Mouse (Mus musculus) limb, embryonic 10.5 days (tissue): ENCODE data around the gene Tppp. TPM values are rescaled to one million over a fixed set of nuclear protein-coding genes. Genes with fewer than 3 reads are reported as not detected.
A peak's percentile ranks its signal among the peaks of the same experiment; 100 is the strongest.

Experiments
- DNase-seq: peaks from one replicate; pipeline ENCODE4 v3.0.0-alpha.2; 2017; ENCODE audit warnings: low spot score
- H3K27ac ChIP-seq: fragments of 300-500 bp; sonication (generic); 2 replicates; pipeline ENCODE4 v1.5.1; 2016; ENCODE audit warnings: mild to moderate bottlenecking
- H3K27me3 ChIP-seq: fragments of 300-500 bp; sonication (generic); 2 replicates; pipeline ENCODE4 v1.6.1; 2016; ENCODE audit warnings: low read depth, mild to moderate bottlenecking; ENCODE audit not compliant: poor library complexity, severe bottlenecking
- H3K36me3 ChIP-seq: fragments of 300-500 bp; sonication (generic); 2 replicates; pipeline ENCODE4 v1.6.1; 2016; ENCODE audit warnings: mild to moderate bottlenecking, moderate library complexity
- H3K4me1 ChIP-seq: fragments of 300-500 bp; sonication (generic); 2 replicates; pipeline ENCODE4 v1.6.1; 2016
- H3K4me3 ChIP-seq: fragments of 300-500 bp; sonication (generic); 2 replicates; pipeline ENCODE4 v1.5.1; 2016; ENCODE audit warnings: mild to moderate bottlenecking, moderate library complexity
- H3K9me3 ChIP-seq: fragments of 300-500 bp; sonication (generic); replicated peaks from 2 replicates; pipeline ENCODE4 v1.6.1; 2016; ENCODE audit warnings: mild to moderate bottlenecking
- WGBS: fragments of 180-500 bp; shearing (Covaris S2); methylation state at CpG from one replicate; pipeline ENCODE4 v1.1.7; 2016; 5-methylcytosine and 5-hydroxymethylcytosine counted together
- polyA plus RNA-seq: library from polyadenylated mRNA; unstranded; fragments of >200 nt; fragmentation: Nextera tagmentation; extraction: Ambion mirVana; gene quantifications from 2 replicates; pipeline ENCODE4 v1.2.1, GENCODE M21; 2016

The Tppp gene
- 0.20 and 0.25 TPM in 2 replicates for polyA plus RNA-seq

- Histone ChIP-seq H3K27me3 (peaks cover 65% of the 10 kb centered on the region), H3K27ac (peak within 1 kb of the TSS; percentile 7)
- peak; percentile 85 for DNase-seq
Measured at GRCm38 (mm10) chr13:74008948-74009718, at the start of gene Tppp. Tppp (plus strand) TSS chr13:74009407.

GRCm38 (mm10) chr13:73960117-73960652, 49.0 kb upstream of the Tppp start:
- Histone ChIP-seq H3K27me3 (no peaks in the 10 kb centered on the region), H3K4me3 (no peak overlapping the region), H3K4me1 (no peaks in the 10 kb centered on the region), H3K36me3 (peaks cover 69% of the 10 kb centered on the region), H3K9me3 (no peaks in the 10 kb centered on the region), H3K27ac (no peak overlapping the region)
- 94% methylated on average over 10 of the region's 10 CpGs for WGBS
- no peak for DNase-seq

More at GRCm38 (mm10) chr13:74008948-74009718, at the start of gene Tppp:
- Histone ChIP-seq H3K36me3 (no peaks in the 10 kb centered on the region), H3K9me3 (no peaks in the 10 kb centered on the region), H3K4me1 (peaks cover 24% of the 10 kb centered on the region), H3K4me3 (peak within 1 kb of the TSS; percentile 64)
- under 1% methylated on average over 56 of the region's 56 CpGs for WGBS

DNA sequence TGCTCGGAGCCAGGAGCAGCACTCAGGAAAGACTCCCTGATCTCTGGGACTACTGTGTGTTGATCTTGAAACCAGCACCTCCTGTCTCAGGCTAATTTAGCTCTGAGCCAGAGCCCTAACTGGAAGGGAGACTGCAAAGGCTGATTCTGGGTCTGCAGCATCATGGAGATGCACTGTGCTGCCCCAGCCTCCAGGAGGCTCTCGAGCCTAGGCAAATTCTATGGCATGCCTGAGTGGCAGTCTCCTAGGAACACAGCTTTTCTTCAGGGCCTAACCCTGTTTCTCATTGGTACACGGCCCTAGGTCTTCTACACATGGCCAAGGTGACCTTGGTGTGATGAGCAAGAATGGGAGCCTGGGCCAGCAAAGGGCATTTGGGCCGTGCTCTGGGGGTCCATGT, 48.0 kb upstream of the Tppp start:
- Histone ChIP-seq H3K27me3 (no peaks in the 10 kb centered on the region), H3K36me3 (peaks cover 59% of the 10 kb centered on the region), H3K4me1 (no peaks in the 10 kb centered on the region), H3K9me3 (no peaks in the 10 kb centered on the region), H3K27ac (no peak overlapping the region), H3K4me3 (no peak overlapping the region)
- 81% methylated on average over 4 of the region's 4 CpGs for WGBS
- DNase-seq, result no peak

DNA sequence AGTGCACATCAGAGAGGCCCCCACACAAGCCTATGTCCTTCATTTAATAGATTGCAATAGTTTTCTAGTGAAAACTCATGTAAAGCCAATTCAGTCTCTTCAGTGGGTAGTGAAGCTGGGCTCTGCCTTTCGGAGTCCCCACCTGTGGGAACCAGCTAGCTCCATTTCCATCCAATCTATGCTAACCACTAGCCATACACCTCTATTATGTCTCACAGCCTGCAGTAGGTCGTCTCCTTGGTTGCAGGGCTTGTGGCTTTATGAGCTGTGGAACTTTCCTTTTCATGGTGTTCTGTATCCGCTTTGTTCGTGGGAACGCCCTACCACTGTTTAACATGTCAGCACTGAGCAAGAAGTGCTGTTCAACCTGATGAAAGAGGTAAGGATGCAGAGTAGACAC, 45.7 kb upstream of the Tppp start, which contains the start of gene Zdhhc11:
Gene Zdhhc11 (plus strand): TSS at position 301 of the 400 bp plus-strand sequence.
- Histone ChIP-seq H3K27me3 (no peaks in the 10 kb centered on the region), H3K27ac (no peak within 1 kb of the TSS), H3K4me3 (no peak within 1 kb of the TSS), H3K4me1 (no peaks in the 10 kb centered on the region), H3K9me3 (no peaks in the 10 kb centered on the region), H3K36me3 (peaks cover 37% of the 10 kb centered on the region)
- WGBS, result 91% methylated on average over 5 of the region's 5 CpGs
- no peak for DNase-seq

- 43% methylated on average over 12 of the region's 12 CpGs for WGBS
- no peaks in the 10 kb centered on the region for H3K36me3 ChIP-seq
- H3K27ac ChIP-seq, result no peak overlapping the region
- H3K27me3 ChIP-seq, result no peaks in the 10 kb centered on the region
- no peaks in the 10 kb centered on the region for H3K9me3 ChIP-seq
- peak; percentile 58 for DNase-seq
- no peaks in the 10 kb centered on the region for H3K4me1 ChIP-seq
- H3K4me3 ChIP-seq, result no peak overlapping the region
Measured at GRCm38 (mm10) chr13:73970545-73971448, 38.4 kb upstream of the Tppp start.

DNA sequence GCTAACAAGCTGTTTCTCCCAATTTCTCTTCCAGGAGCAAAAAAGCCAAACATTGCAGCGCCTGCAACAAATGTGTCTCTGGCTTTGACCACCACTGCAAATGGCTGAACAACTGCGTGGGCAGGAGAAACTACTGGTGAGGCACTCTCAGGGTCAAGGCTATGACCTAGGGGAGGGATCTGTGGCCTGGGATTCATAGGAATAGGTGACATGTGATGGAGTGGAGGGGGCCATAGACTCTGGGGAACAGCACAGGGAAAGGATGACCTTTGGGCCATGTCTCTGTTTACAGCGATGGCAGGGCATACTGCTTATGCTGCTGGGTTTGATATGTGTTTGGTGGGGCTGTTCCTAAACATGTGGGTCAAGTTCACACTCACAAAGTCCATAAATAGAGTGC, 34.7 kb upstream of the Tppp start:
- Histone ChIP-seq H3K4me1 (no peaks in the 10 kb centered on the region), H3K4me3 (no peak overlapping the region), H3K36me3 (no peaks in the 10 kb centered on the region), H3K9me3 (no peaks in the 10 kb centered on the region), H3K27ac (no peak overlapping the region), H3K27me3 (no peaks in the 10 kb centered on the region)
- DNase-seq, result no peak
- whole genome bisulfite sequencing, result 92% methylated on average over 3 of the region's 3 CpGs

DNA sequence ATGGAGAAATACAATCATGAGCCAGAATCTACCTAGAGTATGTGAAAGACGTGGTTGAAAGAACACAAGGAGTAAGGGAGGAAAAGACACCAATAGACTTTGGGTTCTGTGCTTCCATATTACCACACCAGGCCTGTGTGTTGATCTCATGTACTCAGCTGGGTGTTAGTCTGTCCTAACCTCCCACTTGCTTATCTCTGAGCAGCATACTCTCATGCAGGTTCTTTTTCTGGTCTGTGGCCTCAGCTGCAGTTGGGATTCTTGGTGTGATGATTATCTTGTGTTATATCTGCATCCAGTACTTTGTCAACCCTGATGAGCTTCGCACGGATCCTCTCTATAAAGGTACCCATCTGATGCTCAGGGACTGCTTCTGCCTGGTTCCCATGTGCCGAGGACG, 32.3 kb upstream of the Tppp start:
- Histone ChIP-seq H3K4me3 (no peak overlapping the region), H3K27ac (no peak overlapping the region), H3K36me3 (no peaks in the 10 kb centered on the region), H3K4me1 (no peaks in the 10 kb centered on the region), H3K27me3 (no peaks in the 10 kb centered on the region), H3K9me3 (no peaks in the 10 kb centered on the region)
- DNase-seq, result no peak
- WGBS, result 88% methylated on average over 5 of the region's 5 CpGs

DNA sequence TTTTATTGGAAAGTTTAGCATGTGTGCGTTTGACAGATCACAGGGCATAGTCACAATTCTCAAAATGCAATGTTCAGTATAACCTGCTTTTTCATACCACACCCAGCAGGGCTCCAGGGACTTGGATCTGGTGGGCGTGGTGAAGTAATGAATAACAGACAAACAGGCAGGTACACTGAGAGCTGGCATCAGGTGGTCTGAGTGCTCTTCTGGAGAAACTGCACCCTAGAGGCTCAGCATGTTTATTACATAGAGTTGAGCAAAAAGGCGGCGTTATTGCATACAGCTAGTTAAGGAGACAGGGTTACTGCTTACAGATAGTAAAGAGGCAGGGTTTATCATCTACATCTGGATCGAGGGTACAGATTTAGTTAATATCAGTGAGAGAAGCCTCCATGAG, 18.9 kb upstream of the Tppp start:
- Histone ChIP-seq H3K4me1 (no peaks in the 10 kb centered on the region), H3K4me3 (no peak overlapping the region), H3K27ac (no peak overlapping the region), H3K36me3 (no peaks in the 10 kb centered on the region), H3K27me3 (no peaks in the 10 kb centered on the region), H3K9me3 (no peaks in the 10 kb centered on the region)
- DNase-seq, result no peak
- 84% methylated on average over 5 of the region's 5 CpGs for WGBS

DNA sequence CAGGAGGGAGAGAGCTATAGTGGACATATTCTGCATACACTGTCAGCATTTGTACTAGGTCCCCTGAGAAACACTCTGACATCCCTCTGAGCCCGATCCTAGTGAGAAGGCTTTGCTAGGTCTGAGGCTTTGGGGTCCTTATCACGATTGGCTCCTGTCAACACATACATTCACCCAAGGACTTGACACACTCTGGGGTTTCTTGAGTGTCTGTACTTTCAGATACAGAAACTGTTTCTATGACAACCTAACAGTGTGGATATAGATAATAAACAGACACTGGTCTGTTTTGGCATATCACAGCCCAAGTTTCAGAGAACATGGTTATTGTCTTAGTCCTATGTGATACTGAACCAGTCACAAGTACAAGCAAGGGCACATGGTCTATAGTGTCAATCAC, 18.4 kb upstream of the Tppp start:
- WGBS, result 84% methylated on average over 2 of the region's 2 CpGs

GRCm38 (mm10) chr13:73991267-73991666, 17.9 kb upstream of the Tppp start:
- Histone ChIP-seq H3K9me3 (no peaks in the 10 kb centered on the region), H3K4me1 (no peaks in the 10 kb centered on the region), H3K36me3 (no peaks in the 10 kb centered on the region), H3K4me3 (no peak overlapping the region), H3K27ac (no peak overlapping the region), H3K27me3 (no peaks in the 10 kb centered on the region)
- no peak for DNase-seq
- 83% methylated on average over 5 of the region's 5 CpGs for WGBS

More for the DNA sequence above, 18.4 kb upstream of the Tppp start:
- DNase-seq, result no peak
- H3K27me3 ChIP-seq, result no peaks in the 10 kb centered on the region
- H3K36me3 ChIP-seq, result no peaks in the 10 kb centered on the region
- H3K9me3 ChIP-seq, result no peaks in the 10 kb centered on the region
- no peaks in the 10 kb centered on the region for H3K4me1 ChIP-seq
- H3K4me3 ChIP-seq, result no peak overlapping the region
- no peak overlapping the region for H3K27ac ChIP-seq

DNA sequence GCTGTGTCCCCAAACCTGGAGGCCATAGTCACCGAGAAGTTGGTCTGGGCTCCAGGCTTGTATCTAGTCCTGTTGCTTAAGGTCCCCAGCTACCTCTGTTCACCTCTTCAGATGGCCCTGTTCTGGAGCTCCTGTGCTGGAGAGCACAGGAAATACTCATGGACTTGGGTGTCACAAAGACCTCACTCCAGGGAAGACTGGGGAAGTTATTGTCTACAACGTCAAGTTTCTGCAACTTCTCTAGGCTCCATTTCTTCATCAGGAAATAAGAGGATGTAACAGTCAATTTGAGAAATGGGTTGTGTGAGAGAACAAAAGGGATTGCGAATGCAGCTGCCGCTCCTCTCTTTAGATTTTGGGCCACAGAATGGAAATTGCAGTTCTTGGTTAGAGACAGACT, 12.8 kb upstream of the Tppp start:
- H3K4me3 ChIP-seq, result no peak overlapping the region
- WGBS, result 87% methylated on average over 4 of the region's 4 CpGs
- DNase-seq, result no peak
- 0 out of 2 replicates have a peak, but pooled peaks cover 3% of the 10 kb centered on the region for H3K27me3 ChIP-seq
- H3K4me1 ChIP-seq, result no peaks in the 10 kb centered on the region
- no peaks in the 10 kb centered on the region for H3K36me3 ChIP-seq
- no peak overlapping the region for H3K27ac ChIP-seq
- no peaks in the 10 kb centered on the region for H3K9me3 ChIP-seq

GRCm38 (mm10) chr13:74000519-74000918, 8.7 kb upstream of the Tppp start:
- Histone ChIP-seq H3K27ac (no peak overlapping the region), H3K4me1 (no peaks in the 10 kb centered on the region), H3K4me3 (no peak overlapping the region), H3K36me3 (no peaks in the 10 kb centered on the region), H3K9me3 (no peaks in the 10 kb centered on the region), H3K27me3 (0 out of 2 replicates have a peak, but pooled peaks cover 3% of the 10 kb centered on the region)
- no peak for DNase-seq

DNA sequence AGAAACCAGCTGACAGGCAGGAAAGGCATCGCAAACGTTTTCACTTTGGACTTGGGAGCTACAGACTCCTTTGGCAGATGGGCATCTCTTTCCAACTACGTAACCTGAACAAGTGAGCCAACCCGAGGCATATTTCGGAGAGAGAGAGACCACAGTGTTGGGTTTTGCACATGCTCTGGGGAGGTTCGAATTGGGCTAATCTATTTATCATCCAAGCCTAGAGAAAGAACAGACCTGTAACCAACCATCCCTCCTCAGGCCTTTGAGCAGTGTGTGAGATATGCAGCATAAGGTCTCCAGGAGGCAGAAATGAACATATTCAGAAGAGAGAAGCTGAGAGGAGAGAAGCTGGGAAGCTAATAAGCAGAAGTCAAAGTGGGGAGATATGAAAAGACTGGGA, 8.2 kb upstream of the Tppp start:
- H3K4me3 ChIP-seq, result no peak overlapping the region
- no peaks in the 10 kb centered on the region for H3K36me3 ChIP-seq
- no peaks in the 10 kb centered on the region for H3K4me1 ChIP-seq
- WGBS, result 82% methylated on average over 6 of the region's 6 CpGs
- H3K9me3 ChIP-seq, result no peaks in the 10 kb centered on the region
- no peak for DNase-seq
- H3K27me3 ChIP-seq, result 0 out of 2 replicates have a peak, but pooled peaks cover 6% of the 10 kb centered on the region
- no peak overlapping the region for H3K27ac ChIP-seq
